Mouse (Mus musculus): ENCODE results near the gene Atrip.

DNA sequence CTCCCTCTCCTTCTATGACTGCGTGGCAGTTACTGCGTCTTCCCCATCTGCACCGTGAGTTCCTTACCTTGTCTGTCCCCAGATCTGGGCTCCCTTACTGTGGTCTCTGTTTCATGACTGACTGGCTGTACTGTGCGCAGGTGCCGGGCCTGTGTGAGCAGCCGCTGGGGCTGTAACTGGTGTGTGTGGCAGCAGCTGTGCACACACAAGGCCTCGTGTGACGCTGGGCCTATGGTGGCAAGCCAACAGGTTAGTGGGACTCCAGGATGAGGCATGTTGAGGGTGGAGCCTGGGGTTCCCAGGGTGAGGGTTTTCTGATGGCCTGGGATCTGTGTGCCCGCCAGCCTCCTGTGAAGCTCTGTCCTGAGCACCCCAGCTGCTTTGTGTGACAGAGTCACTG lies 30.2 kb upstream of the Atrip start:
- no peak for TF ChIP-seq POLR2A (IDR thresholded peaks at IDR 0.05; ENCODE audit: extremely low read depth, insufficient read depth, low read length)
- TF ChIP-seq CTCF (IDR thresholded peaks at IDR 0.05; ENCODE audit: low read depth, low read length) = no peak

Data from liver, adult 2 months (tissue).